In the genomic region with DNA sequence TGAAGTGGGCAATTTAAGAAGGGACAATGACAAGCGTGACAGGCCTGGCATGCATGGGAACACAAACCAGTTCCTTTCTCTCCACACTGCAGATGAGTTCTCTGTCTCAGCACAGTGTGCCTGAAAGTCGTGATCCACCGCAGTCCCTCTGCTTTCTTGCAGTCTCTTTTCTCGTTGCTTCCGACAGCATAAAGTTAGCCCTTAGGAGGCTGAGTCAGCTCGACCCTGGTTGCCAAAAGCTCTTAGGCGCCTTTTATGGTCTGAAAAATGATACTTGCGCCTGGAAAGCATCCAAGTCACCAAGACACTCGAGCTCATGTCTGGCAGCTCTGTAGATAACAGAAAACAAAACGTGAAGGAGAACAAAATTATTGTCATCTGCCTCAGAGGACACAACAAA, we compare ENCODE assay signal across 9 mouse cellular contexts. TPM values are rescaled to one million over a fixed set of nuclear protein-coding genes. Genes with fewer than 3 reads are reported as not detected.
A peak's percentile ranks its signal among the peaks of the same experiment; 100 is the strongest.
DNase-seq lines count a peak whose midpoint lies in the region; ATAC-seq lines count a peak whose summit lies in the region.
"Had no signal": no experiment of that assay in that cellular context is flagged by ENCODE, and none has a peak within 500 bp of the region (broad histone marks: within the 10 kb centered on the region; RNA-seq: fewer than 3 reads in every experiment).

No protein-coding gene starts in this region.

- no peaks in the 10 kb centered on the region for H3K27me3 ChIP-seq in heart, embryonic 15.5 days
- H3K27me3 ChIP-seq: midbrain, embryonic 12.5 days had no signal

- no peaks in the 10 kb centered on the region for H3K36me3 ChIP-seq in heart, embryonic 15.5 days
- H3K36me3 ChIP-seq: midbrain, embryonic 12.5 days had no signal

- peak overlapping the region; percentile 15; the same call in 1 of the 2 replicates for H3K4me3 ChIP-seq in heart, embryonic 15.5 days
- H3K4me3 ChIP-seq: midbrain, embryonic 12.5 days had no signal

- peaks cover 43% of the 10 kb centered on the region for H3K4me1 ChIP-seq in heart, embryonic 15.5 days (replicated peaks)
- H3K4me1 ChIP-seq: midbrain, embryonic 12.5 days had no signal

- 15% methylated on average over 10 of the region's 10 CpGs for WGBS in heart, embryonic 15.5 days

- DNase-seq in ovary, adult 18-20 months (ENCODE audit: low spot score), result peak; percentile 44
- no peak for DNase-seq in ovary, postnatal 14 days (ENCODE audit: low spot score)
- peak; percentile 21 for DNase-seq in embryo, embryonic 11 days
- DNase-seq in skeletal muscle tissue, adult 2 months (ENCODE audit: low read depth, low spot score), result peak; percentile 77
- no peak for DNase-seq in thymus, postnatal 4 days
- DNase-seq in kidney, adult 18-20 months, result no peak
- no peak for DNase-seq in cerebellum, adult 9-11 months

- peak; percentile 77 for ATAC-seq in heart, embryonic 15.5 days (replicated peaks; ENCODE audit: insufficient number of reproducible peaks, insufficient read depth, low FRiP score, low read depth)

- peak overlapping the region; percentile 98 for H3K27ac ChIP-seq in heart, embryonic 15.5 days
- H3K27ac ChIP-seq: midbrain, embryonic 12.5 days had no signal

- H3K9ac ChIP-seq in heart, embryonic 15.5 days, result peak overlapping the region; percentile 42; the same call in 1 of the 2 replicates
- H3K9ac ChIP-seq: midbrain, embryonic 12.5 days had no signal

- no peaks in the 10 kb centered on the region for H3K9me3 ChIP-seq in heart, embryonic 15.5 days (replicated peaks)
- H3K9me3 ChIP-seq: midbrain, embryonic 12.5 days had no signal

- H3K4me2 ChIP-seq in heart, embryonic 15.5 days, result peak overlapping the region; percentile 45
- H3K4me2 ChIP-seq: midbrain, embryonic 12.5 days had no signal

RNA-seq across cellular contexts. Expression of gene Slc38a4, which starts 47.1 kb away (rescaled TPM):
- polyA plus RNA-seq in heart, embryonic 15.5 days (2015; fragmentation: Nextera tagmentation; extraction: Ambion mirVana), result 94.8 and 103 TPM in 2 replicates

Comparison
In these comparisons a context has a peak if more than half of its experiments do, and no peak if none do; other contexts are left out.
1. DNase-seq: peak in ovary, adult 18-20 months (single experiment), embryo, embryonic 11 days (single experiment) and skeletal muscle tissue, adult 2 months (single experiment); none in ovary, postnatal 14 days (single experiment), thymus, postnatal 4 days (single experiment), kidney, adult 18-20 months (single experiment) and cerebellum, adult 9-11 months (single experiment).